Mouse (Mus musculus) megakaryocyte-erythroid progenitor cell, adult 5-6 weeks (primary cell): ENCODE data around the gene Nlrp4f. TPM values are rescaled to one million over a fixed set of nuclear protein-coding genes. Genes with fewer than 3 reads are reported as not detected.

Experiments used
- ATAC-seq: replicated peaks from 2 replicates; pipeline ENCODE4 v1.8.0; 2016; ENCODE audit warnings: mild to moderate bottlenecking, inconsistent platforms; ENCODE audit not compliant: severe bottlenecking, poor library complexity, low FRiP score, low TSS enrichment
- total RNA-seq, 2 experiments: library from RNA; stranded (forward) in 1 of 2; stranded (reverse) in 1 of 2; fragments of 200-1000, 215-1000 nt in 1 of 2; fragments of >200 nt in 1 of 2; fragmentation: Nextera tagmentation in 1 of 2; gene quantifications; 2 replicates each; pipeline ENCODE4 v1.2.3; 2014 to 2017

Gene Nlrp4f
- total RNA-seq (2014; fragmentation: Nextera tagmentation) (not detected in 2 replicates), total RNA-seq (2017) (not detected in 2 replicates)

DNA sequence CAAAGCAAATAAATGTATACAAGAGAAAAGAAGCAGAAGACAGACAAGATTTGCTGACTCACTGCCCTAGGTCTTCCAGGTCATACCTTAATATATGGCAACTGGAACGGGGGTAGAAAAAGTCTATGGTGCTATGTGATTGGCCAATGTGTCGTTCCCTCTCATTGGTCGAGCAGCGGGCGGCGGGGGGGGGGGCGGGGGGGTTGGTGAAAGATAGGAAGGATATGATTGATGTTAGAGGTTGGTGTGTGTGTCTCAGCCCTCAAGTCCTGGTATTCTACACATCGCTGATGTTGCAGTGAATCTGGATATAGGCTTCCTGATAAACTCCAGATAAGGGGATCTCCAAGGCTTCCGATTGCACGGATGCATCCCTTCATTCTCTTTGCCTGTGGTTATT lies at the start of gene Nlrp4f:
Gene Nlrp4f (minus strand): TSS at position 101 of the 400 bp plus-strand sequence.
- ATAC-seq, result no peak

GRCm38 (mm10) chr13:65243273-65243672 lies 37.5 kb upstream of the Nlrp4f start:
- ATAC-seq, result no peak

GRCm38 (mm10) chr13:65242319-65242787 lies 36.6 kb upstream of the Nlrp4f start:
- no peak for ATAC-seq

GRCm38 (mm10) chr13:65241627-65242318 lies 36.0 kb upstream of the Nlrp4f start:
- peak; percentile 27 for ATAC-seq

- ATAC-seq, result peak; percentile 76
Observed at GRCm38 (mm10) chr13:65241099-65241626, 35.4 kb upstream of the Nlrp4f start.

- ATAC-seq, result peak; percentile 76
Observed at GRCm38 (mm10) chr13:65240509-65241098, 34.8 kb upstream of the Nlrp4f start.

DNA sequence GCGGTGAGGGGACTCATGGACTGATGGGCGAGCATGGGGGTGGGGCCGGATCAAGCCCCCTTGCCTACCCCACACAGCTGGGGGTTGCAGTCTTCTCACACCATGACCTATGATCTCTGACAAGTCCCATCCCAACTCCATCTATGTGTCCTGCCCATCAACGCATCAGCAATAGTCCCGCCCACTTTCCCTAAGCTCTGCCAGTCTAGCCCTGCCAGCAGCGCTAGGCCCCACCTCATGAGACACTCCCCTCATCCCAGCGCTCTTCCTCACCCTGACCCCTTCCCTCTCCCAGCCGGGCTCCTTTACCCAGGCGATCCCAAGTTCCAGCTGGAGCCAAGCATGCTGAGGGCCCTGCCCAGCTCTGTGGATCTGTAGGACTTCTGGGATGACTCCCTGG lies 31.4 kb upstream of the Nlrp4f start:
- no peak for ATAC-seq

GRCm38 (mm10) chr13:65226657-65227056 lies 20.9 kb upstream of the Nlrp4f start:
- ATAC-seq, result no peak

DNA sequence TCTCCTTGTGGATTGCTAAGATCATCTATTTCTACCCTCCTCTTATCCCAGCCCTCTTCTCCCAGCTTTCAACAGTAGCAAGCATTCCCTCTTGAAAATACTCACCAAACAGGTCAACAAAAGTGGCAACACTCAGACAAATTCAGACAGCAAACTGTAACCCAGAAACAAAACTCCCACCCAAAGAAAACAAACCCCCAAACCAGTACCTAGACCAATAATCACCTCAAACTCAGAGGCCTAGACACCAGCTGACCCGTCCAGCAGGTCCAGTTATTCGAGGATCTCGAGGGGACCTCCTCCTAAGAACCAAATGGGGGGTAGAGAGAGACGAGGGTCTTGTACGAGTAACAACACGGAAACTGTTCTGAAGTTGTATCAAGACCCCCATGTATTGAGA lies 20.2 kb upstream of the Nlrp4f start:
- no peak for ATAC-seq

DNA sequence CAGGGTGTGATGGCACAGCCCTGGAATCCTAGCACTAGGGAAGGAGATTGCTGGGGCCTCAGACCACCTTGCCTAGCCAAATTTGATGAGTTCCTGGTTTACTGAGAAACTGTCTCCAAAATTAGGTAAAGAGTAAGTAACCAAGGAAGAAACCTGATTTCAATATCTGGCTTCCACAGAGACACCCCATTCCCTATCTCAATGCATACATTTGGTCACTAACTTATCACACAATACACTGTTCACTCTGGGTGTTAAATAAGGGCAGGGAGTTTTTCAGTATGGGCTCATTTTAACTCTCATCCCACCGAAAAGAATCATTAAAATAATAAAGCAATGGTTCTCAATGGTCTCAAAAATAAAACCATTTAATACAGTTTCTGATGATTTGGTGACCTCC lies 5.1 kb downstream of the Nlrp4f start:
- no peak for ATAC-seq

GRCm38 (mm10) chr13:65176472-65177091 lies 29.2 kb downstream of the Nlrp4f start:
- ATAC-seq, result peak; percentile 33; the same call in 1 of the 2 replicates

DNA sequence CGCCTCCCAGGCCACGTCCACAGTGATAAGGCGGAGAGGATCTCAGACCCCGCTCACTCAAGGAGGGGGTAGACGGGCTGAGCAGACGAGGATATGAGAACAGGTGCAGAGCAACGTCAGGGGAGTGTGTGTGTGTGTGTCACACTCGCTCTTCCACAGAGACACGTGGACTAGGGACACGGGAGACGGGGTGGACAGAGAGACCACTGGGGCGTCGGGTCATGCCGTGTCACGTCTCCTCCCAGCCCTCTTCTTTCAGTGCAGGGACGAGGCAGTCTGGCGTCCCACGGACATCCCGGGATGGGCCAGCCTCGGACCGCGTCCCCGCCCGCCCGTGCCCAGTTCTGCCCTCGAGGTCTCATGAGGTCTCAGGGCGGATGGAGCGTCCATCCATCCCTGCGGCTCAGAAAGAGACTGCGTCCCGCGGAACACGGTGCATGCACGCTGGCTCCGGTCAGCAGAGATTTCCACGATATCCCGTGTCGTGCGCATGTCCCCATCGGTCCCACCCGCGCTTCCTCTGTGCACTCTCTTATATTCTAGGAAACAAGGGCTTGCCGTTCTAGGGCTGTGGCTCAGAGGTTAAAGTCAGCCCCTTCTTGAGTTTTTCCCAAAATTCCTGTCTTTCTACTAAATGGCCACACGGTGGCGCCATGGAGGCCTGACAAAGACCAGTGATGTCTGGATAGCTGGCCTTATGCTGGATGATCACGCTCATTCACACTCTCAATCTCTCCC lies 29.9 kb downstream of the Nlrp4f start:
- ATAC-seq, result peak; percentile 87

DNA sequence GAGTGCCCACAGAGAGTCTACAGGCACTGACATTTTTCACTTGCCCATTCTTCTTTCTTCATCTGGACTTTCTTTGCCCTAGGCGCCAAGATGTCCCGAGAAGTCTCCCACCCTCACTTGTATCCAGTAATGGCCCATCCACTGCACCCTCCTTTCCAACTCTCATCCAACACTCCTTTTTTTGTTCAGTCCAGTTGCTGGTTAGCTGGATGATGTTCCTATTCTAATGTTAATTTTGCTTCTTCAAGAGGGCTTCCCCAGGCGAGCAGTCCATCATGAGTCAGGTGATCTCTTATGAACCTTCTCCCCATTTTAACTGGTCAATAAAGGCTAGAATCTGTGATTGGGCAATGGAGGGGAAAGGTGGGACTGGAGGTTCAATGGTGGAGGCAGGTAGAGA lies 31.7 kb downstream of the Nlrp4f start:
- no peak for ATAC-seq

DNA sequence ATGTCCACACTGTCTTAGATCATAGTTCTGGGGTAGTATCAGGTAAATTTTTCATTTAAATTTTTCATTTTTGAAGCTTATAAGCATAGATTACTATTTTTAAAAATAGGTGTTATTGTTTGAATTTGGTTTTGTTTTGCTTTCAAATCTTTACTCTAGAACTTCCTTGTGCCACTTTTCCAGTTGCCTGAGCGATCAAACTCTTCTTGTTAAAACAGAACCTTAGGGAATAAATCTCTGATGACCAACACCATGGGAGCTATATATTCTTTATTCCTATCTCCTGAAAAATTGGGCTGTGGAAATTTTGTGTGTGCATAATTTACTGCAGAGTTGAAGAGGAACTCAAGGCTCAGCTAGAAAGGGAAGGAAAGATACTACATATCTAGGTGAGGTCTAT lies 55.8 kb downstream of the Nlrp4f start, which contains the start of gene Olfr466:
Gene Olfr466 (plus strand): TSS at position 301 of the 400 bp plus-strand sequence.
- ATAC-seq, result no peak

- ATAC-seq, result no peak
Observed at GRCm38 (mm10) chr13:65137789-65138188, 68.0 kb downstream of the Nlrp4f start, which contains the start of gene Olfr465-ps1. Gene Olfr465-ps1 (plus strand): TSS chr13:65138089.

Other genes starting within 250 kb of the Nlrp4f start
- gene Spata31d1c, start 172.9 kb downstream of the Nlrp4f start, total RNA-seq (2014; fragmentation: Nextera tagmentation), result not detected in 2 replicates
- gene Spata31d1c, start 172.9 kb downstream of the Nlrp4f start, total RNA-seq (2017), result not detected in 2 replicates
- not detected in 2 replicates for gene Prss47, start 153.2 kb downstream of the Nlrp4f start, total RNA-seq (2014; fragmentation: Nextera tagmentation)
- not detected in 2 replicates for gene Prss47, start 153.2 kb downstream of the Nlrp4f start, total RNA-seq (2017)
- gene Mfsd14b, start 93.0 kb downstream of the Nlrp4f start, total RNA-seq (2014; fragmentation: Nextera tagmentation), result 48.1 and 54.7 TPM in 2 replicates
- 104 and 116 TPM in 2 replicates for gene Mfsd14b, start 93.0 kb downstream of the Nlrp4f start, total RNA-seq (2017)
- gene Olfr465-ps1, start 67.9 kb downstream of the Nlrp4f start, total RNA-seq (2014; fragmentation: Nextera tagmentation), result not detected in 2 replicates
- gene Olfr465-ps1, start 67.9 kb downstream of the Nlrp4f start, total RNA-seq (2017), result not detected in 2 replicates
- not detected in 2 replicates for gene Olfr466, start 55.7 kb downstream of the Nlrp4f start, total RNA-seq (2014; fragmentation: Nextera tagmentation)
- not detected in 2 replicates for gene Olfr466, start 55.7 kb downstream of the Nlrp4f start, total RNA-seq (2017)
- gene Gm10775, start 53.6 kb upstream of the Nlrp4f start, total RNA-seq (2014; fragmentation: Nextera tagmentation), result not detected in 2 replicates
- not detected in 2 replicates for gene Gm10775, start 53.6 kb upstream of the Nlrp4f start, total RNA-seq (2017)
- gene Zfp369, start 72.8 kb upstream of the Nlrp4f start, total RNA-seq (2014; fragmentation: Nextera tagmentation), result 51.4 and 57.7 TPM in 2 replicates
- 50.6 and 60.0 TPM in 2 replicates for gene Zfp369, start 72.8 kb upstream of the Nlrp4f start, total RNA-seq (2017)